In genomic region chr12:31387303-31387702, GRCm38 (mm10) we compare ENCODE assay signal across 28 mouse cellular contexts. TPM values are rescaled to one million over a fixed set of nuclear protein-coding genes. Genes with fewer than 3 reads are reported as not detected.
DNase-seq lines count a peak whose midpoint lies in the region; ATAC-seq and TF ChIP-seq lines count a peak whose summit lies in the region.
"Had no signal": no experiment of that assay in that cellular context is flagged by ENCODE, and none has a peak within 500 bp of the region (broad histone marks: within the 10 kb centered on the region; RNA-seq: fewer than 3 reads in every experiment).

No protein-coding gene starts in this region.

- H3K4me1 ChIP-seq in intestine, postnatal 0 days (replicated peaks; ENCODE audit: control insufficient read depth, insufficient read depth, low read length) = no peaks in the 10 kb centered on the region
- no peaks in the 10 kb centered on the region for H3K4me1 ChIP-seq in intestine, embryonic 15.5 days (replicated peaks)
- no peaks in the 10 kb centered on the region for H3K4me1 ChIP-seq in lung, embryonic 14.5 days (ENCODE audit: insufficient read depth)
- H3K4me1 ChIP-seq in heart, adult 2 months (ENCODE audit: control insufficient read depth, insufficient read depth, low read length) = no peaks in the 10 kb centered on the region
- H3K4me1 ChIP-seq: embryonic facial prominence, embryonic 13.5 days; forebrain, embryonic 10.5 days; forebrain, embryonic 15.5 days; heart, embryonic 13.5 days; hindbrain, embryonic 12.5 days; kidney, embryonic 15.5 days; limb, embryonic 13.5 days; liver, embryonic 12.5 days; midbrain, embryonic 12.5 days; neural tube, embryonic 13.5 days had no signal

- H3K36me3 ChIP-seq in intestine, postnatal 0 days (ENCODE audit: control insufficient read depth, insufficient read depth) = no peaks in the 10 kb centered on the region
- no peaks in the 10 kb centered on the region for H3K36me3 ChIP-seq in intestine, embryonic 15.5 days
- H3K36me3 ChIP-seq in lung, embryonic 14.5 days (ENCODE audit: insufficient read depth) = no peaks in the 10 kb centered on the region
- no peaks in the 10 kb centered on the region for H3K36me3 ChIP-seq in heart, adult 2 months (ENCODE audit: control insufficient read depth, insufficient read depth, low read length)
- H3K36me3 ChIP-seq: embryonic facial prominence, embryonic 13.5 days; forebrain, embryonic 10.5 days; forebrain, embryonic 15.5 days; heart, embryonic 13.5 days; hindbrain, embryonic 12.5 days; kidney, embryonic 15.5 days; limb, embryonic 13.5 days; liver, embryonic 12.5 days; midbrain, embryonic 12.5 days; neural tube, embryonic 13.5 days had no signal

- no peak for TF ChIP-seq POLR2A in heart, adult 2 months (IDR thresholded peaks at IDR 0.05; ENCODE audit: insufficient read depth, low read depth, low read length)

- WGBS in intestine, postnatal 0 days = 30% methylated on average over 3 of the region's 3 CpGs
- 31% methylated on average over 3 of the region's 3 CpGs for WGBS in intestine, embryonic 15.5 days
- WGBS in lung, embryonic 14.5 days = 13% methylated on average over 3 of the region's 3 CpGs
- WGBS in heart, adult 2 months = 42% methylated on average over 3 of the region's 3 CpGs

- no peak for TF ChIP-seq EP300 in heart, adult 2 months (IDR thresholded peaks at IDR 0.05; ENCODE audit: insufficient read depth, low read depth, low read length)

- no peaks in the 10 kb centered on the region for H3K9me3 ChIP-seq in intestine, postnatal 0 days (ENCODE audit: control insufficient read depth)
- no peaks in the 10 kb centered on the region for H3K9me3 ChIP-seq in intestine, embryonic 15.5 days
- H3K9me3 ChIP-seq in lung, embryonic 14.5 days (ENCODE audit: low read depth, low read length) = no peaks in the 10 kb centered on the region
- H3K9me3 ChIP-seq: embryonic facial prominence, embryonic 13.5 days; forebrain, embryonic 10.5 days; forebrain, embryonic 15.5 days; heart, embryonic 13.5 days; hindbrain, embryonic 12.5 days; kidney, embryonic 15.5 days; limb, embryonic 13.5 days; liver, embryonic 12.5 days; midbrain, embryonic 12.5 days; neural tube, embryonic 13.5 days had no signal

- no peak overlapping the region for H3K4me3 ChIP-seq in intestine, postnatal 0 days (ENCODE audit: low read depth, low read length)
- no peak overlapping the region for H3K4me3 ChIP-seq in intestine, embryonic 15.5 days (replicated peaks)
- H3K4me3 ChIP-seq in lung, embryonic 14.5 days (ENCODE audit: low read depth, low read length) = no peak overlapping the region
- H3K4me3 ChIP-seq in heart, adult 2 months = no peak overlapping the region
- H3K4me3 ChIP-seq: embryonic facial prominence, embryonic 13.5 days; forebrain, embryonic 10.5 days; forebrain, embryonic 15.5 days; gastrocnemius, adult 2 months; heart, embryonic 13.5 days; hindbrain, embryonic 12.5 days; kidney, embryonic 15.5 days; limb, embryonic 13.5 days; liver, embryonic 12.5 days; midbrain, embryonic 12.5 days; neural tube, embryonic 13.5 days had no signal

- H3K27me3 ChIP-seq in intestine, postnatal 0 days (replicated peaks; ENCODE audit: control insufficient read depth, insufficient read depth, low read length) = no peaks in the 10 kb centered on the region
- no peaks in the 10 kb centered on the region for H3K27me3 ChIP-seq in intestine, embryonic 15.5 days (replicated peaks)
- no peaks in the 10 kb centered on the region for H3K27me3 ChIP-seq in lung, embryonic 14.5 days (ENCODE audit: insufficient read depth, low read length)
- no peaks in the 10 kb centered on the region for H3K27me3 ChIP-seq in heart, adult 2 months (ENCODE audit: control insufficient read depth, insufficient read depth, low read length)
- H3K27me3 ChIP-seq: embryonic facial prominence, embryonic 13.5 days; forebrain, embryonic 15.5 days; heart, embryonic 13.5 days; hindbrain, embryonic 12.5 days; kidney, embryonic 15.5 days; limb, embryonic 13.5 days; liver, embryonic 12.5 days; midbrain, embryonic 12.5 days; neural tube, embryonic 13.5 days had no signal

- peak; percentile 73 for TF ChIP-seq CTCF in intestine, postnatal 0 days (IDR thresholded peaks at IDR 0.05; ENCODE audit: low read depth)
- peak; percentile 27; the same call in 1 of the 2 replicates for TF ChIP-seq CTCF in lung, embryonic 14.5 days (IDR thresholded peaks at IDR 0.05; ENCODE audit: low read depth)
- TF ChIP-seq CTCF in heart, adult 2 months (IDR thresholded peaks at IDR 0.05) = no peak

- H3K79me2 ChIP-seq in heart, adult 2 months (replicated peaks; ENCODE audit: control insufficient read depth, insufficient read depth, low read length) = no peaks in the 10 kb centered on the region

- no peak overlapping the region for H3K27ac ChIP-seq in intestine, postnatal 0 days (ENCODE audit: low read depth, low read length)
- H3K27ac ChIP-seq in intestine, embryonic 15.5 days = no peak overlapping the region
- no peak overlapping the region for H3K27ac ChIP-seq in lung, embryonic 14.5 days (ENCODE audit: low read depth)
- no peak overlapping the region for H3K27ac ChIP-seq in heart, adult 2 months
- H3K27ac ChIP-seq: embryonic facial prominence, embryonic 13.5 days; forebrain, embryonic 10.5 days; forebrain, embryonic 15.5 days; gastrocnemius, adult 2 months; heart, embryonic 13.5 days; hindbrain, embryonic 12.5 days; hindbrain, postnatal 0 days; kidney, embryonic 15.5 days; limb, embryonic 13.5 days; liver, embryonic 12.5 days; midbrain, embryonic 12.5 days; neural tube, embryonic 13.5 days had no signal

- intact Hi-C loops in heart, adult 2 months (cut with DNase I) = no loop called here

- ATAC-seq in intestine, postnatal 0 days = no peak
- ATAC-seq in intestine, embryonic 15.5 days = no peak
- ATAC-seq in lung, embryonic 14.5 days (ENCODE audit: insufficient read depth) = no peak
- ATAC-seq: forebrain, embryonic 15.5 days; hindbrain, postnatal 0 days; intestine, embryonic 16.5 days; liver, embryonic 12.5 days had no signal

- no peak overlapping the region for H3K9ac ChIP-seq in intestine, postnatal 0 days (ENCODE audit: low read depth, low read length)
- no peak overlapping the region for H3K9ac ChIP-seq in intestine, embryonic 15.5 days
- H3K9ac ChIP-seq in lung, embryonic 14.5 days = no peak overlapping the region
- no peak overlapping the region for H3K9ac ChIP-seq in heart, adult 2 months (ENCODE audit: low read depth, low read length)
- H3K9ac ChIP-seq: embryonic facial prominence, embryonic 13.5 days; forebrain, embryonic 15.5 days; heart, embryonic 13.5 days; hindbrain, embryonic 12.5 days; kidney, embryonic 15.5 days; limb, embryonic 13.5 days; liver, embryonic 12.5 days; midbrain, embryonic 12.5 days; neural tube, embryonic 13.5 days had no signal

- H3K4me2 ChIP-seq in intestine, postnatal 0 days (replicated peaks; ENCODE audit: low read depth) = no peak overlapping the region
- no peak overlapping the region for H3K4me2 ChIP-seq in intestine, embryonic 15.5 days (replicated peaks)
- no peak overlapping the region for H3K4me2 ChIP-seq in lung, embryonic 14.5 days
- H3K4me2 ChIP-seq: embryonic facial prominence, embryonic 13.5 days; forebrain, embryonic 15.5 days; heart, embryonic 13.5 days; hindbrain, embryonic 12.5 days; kidney, embryonic 15.5 days; limb, embryonic 13.5 days; liver, embryonic 12.5 days; midbrain, embryonic 12.5 days; neural tube, embryonic 13.5 days had no signal

- DNase-seq in lung, embryonic 14.5 days = peak; percentile 23
- no peak for DNase-seq in lung, postnatal 10 days
- peak; percentile 55 for DNase-seq in lung, postnatal 36 days
- no peak for DNase-seq in heart, adult 2 months
- no peak for DNase-seq in right cerebral cortex, adult 2 months (ENCODE audit: low spot score in 2 of 2)
- DNase-seq: adrenal gland, postnatal 25 days; cerebellum, adult 11-12 months; cerebellum, adult 9-11 months; gastrocnemius, adult 2 months; gastrocnemius, postnatal 36 days; heart, adult 18-20 months; heart, postnatal 36 days; kidney, postnatal 4 days; thymus, postnatal 14 days had no signal

RNA-seq across cellular contexts. Expression of gene Slc26a3, which starts 3.4 kb away (rescaled TPM):
- polyA plus RNA-seq in intestine, postnatal 0 days (2015; fragmentation: Nextera tagmentation; extraction: Ambion mirVana) = 61.6 and 75.4 TPM in 2 replicates
- polyA plus RNA-seq in intestine, embryonic 15.5 days (2015; fragmentation: Nextera tagmentation; extraction: Ambion mirVana) = 12.5 and 13.4 TPM in 2 replicates
- not detected in 2 replicates for polyA plus RNA-seq in lung, embryonic 14.5 days (2014; fragmentation: Nextera tagmentation; extraction: Ambion mirVana)
- 1 to 10 TPM; 1.2 to 1.6 TPM for total RNA-seq in heart, adult 2 months (2021)
- 1.3 and 2.8 TPM in 2 replicates for polyA plus RNA-seq in heart, adult 2 months (2012; rRNA removed)
- total RNA-seq: gastrocnemius, adult 2 months; gastrocnemius, postnatal 36 days; hindbrain, postnatal 0 days had no signal
- polyA plus RNA-seq: embryonic facial prominence, embryonic 13.5 days; forebrain, embryonic 10.5 days; heart, embryonic 13.5 days; hindbrain, embryonic 12.5 days; liver, embryonic 12.5 days; midbrain, embryonic 12.5 days; neural tube, embryonic 13.5 days had no signal

RNA-seq across cellular contexts. Expression of gene Dld, which starts 36.0 kb away (rescaled TPM):
- polyA plus RNA-seq in intestine, postnatal 0 days (2015; fragmentation: Nextera tagmentation; extraction: Ambion mirVana) = 115 and 124 TPM in 2 replicates
- 142 and 171 TPM in 2 replicates for polyA plus RNA-seq in intestine, embryonic 15.5 days (2015; fragmentation: Nextera tagmentation; extraction: Ambion mirVana)
- 124 and 128 TPM in 2 replicates for polyA plus RNA-seq in lung, embryonic 14.5 days (2014; fragmentation: Nextera tagmentation; extraction: Ambion mirVana)
- total RNA-seq in heart, adult 2 months (2021) = 100 to 1,000 TPM; 374 to 406 TPM
- polyA plus RNA-seq in heart, adult 2 months (2012; rRNA removed) = 85.0 and 180 TPM in 2 replicates

Comparison
In these comparisons a context has a peak if more than half of its experiments do, and no peak if none do; other contexts are left out.
1. DNase-seq: peak in lung, embryonic 14.5 days (single experiment) and lung, postnatal 36 days (single experiment); none in lung, postnatal 10 days (single experiment), heart, adult 2 months (0 of 2) and right cerebral cortex, adult 2 months (0 of 2).